21 mouse cellular contexts compared by ENCODE assay signal in the genomic region with DNA sequence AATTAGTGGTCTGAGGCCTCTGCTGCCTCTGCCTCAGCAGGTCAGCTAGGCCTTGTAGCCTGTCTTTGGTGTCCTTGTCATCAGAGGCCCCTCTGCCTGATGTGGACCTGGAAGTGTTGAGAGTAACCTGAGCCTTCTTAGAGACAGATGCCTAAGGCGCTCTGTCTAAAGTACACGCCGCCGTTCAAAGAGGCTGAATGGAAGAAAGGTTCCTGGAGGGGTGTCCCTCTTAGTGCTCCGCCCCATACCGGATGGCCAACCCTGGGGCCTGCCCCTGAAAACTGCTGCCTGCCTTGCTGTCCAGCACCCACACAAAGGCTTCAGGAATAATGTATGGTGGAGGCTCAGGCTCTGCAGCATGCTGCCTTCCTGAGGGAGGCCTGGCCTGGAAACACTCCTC. TPM values are rescaled to one million over a fixed set of nuclear protein-coding genes. Genes with fewer than 3 reads are reported as not detected.
A peak's percentile ranks its signal among the peaks of the same experiment; 100 is the strongest.
DNase-seq lines count a peak whose midpoint lies in the region; ATAC-seq and TF ChIP-seq lines count a peak whose summit lies in the region.
"Had no signal": no experiment of that assay in that cellular context is flagged by ENCODE, and none has a peak within 500 bp of the region (broad histone marks: within the 10 kb centered on the region; RNA-seq: fewer than 3 reads in every experiment).

No protein-coding gene starts in this region.

- peak; percentile 63 for ATAC-seq in kidney, embryonic 14.5 days (ENCODE audit: low FRiP score, low TSS enrichment)
- ATAC-seq: CD4-positive, CD25-positive, alpha-beta regulatory T cell, adult 4 months; forebrain, postnatal 0 days had no signal

- no peak overlapping the region for H3K4me2 ChIP-seq in kidney, embryonic 14.5 days (replicated peaks; ENCODE audit: low read depth, low read length)
- H3K4me2 ChIP-seq: heart, embryonic 15.5 days; liver, embryonic 13.5 days; midbrain, embryonic 12.5 days; stomach, embryonic 15.5 days had no signal

- no peaks in the 10 kb centered on the region for H3K9me3 ChIP-seq in kidney, embryonic 14.5 days (ENCODE audit: control insufficient read depth, low read length)
- no peaks in the 10 kb centered on the region for H3K9me3 ChIP-seq in ES-Bruce4 (replicated peaks; ENCODE audit: control insufficient read depth, insufficient read depth, low read length, poor library complexity, severe bottlenecking)
- no peaks in the 10 kb centered on the region for H3K9me3 ChIP-seq in embryonic facial prominence, embryonic 10.5 days
- H3K9me3 ChIP-seq: heart, embryonic 15.5 days; liver, embryonic 13.5 days; midbrain, embryonic 12.5 days; stomach, embryonic 15.5 days had no signal

- peak overlapping the region; percentile 25 for H3K27ac ChIP-seq in kidney, embryonic 14.5 days (ENCODE audit: low read depth, low read length)
- H3K27ac ChIP-seq in ES-Bruce4 (ENCODE audit: insufficient read depth, low read length) = peak overlapping the region; percentile 42
- peak overlapping the region; percentile 60 for H3K27ac ChIP-seq in embryonic facial prominence, embryonic 10.5 days (replicated peaks)
- H3K27ac ChIP-seq: heart, embryonic 15.5 days; liver, embryonic 13.5 days; midbrain, embryonic 12.5 days; stomach, embryonic 15.5 days had no signal

- TF ChIP-seq POLR2A in ES-Bruce4 (IDR thresholded peaks at IDR 0.05; ENCODE audit: insufficient read depth, low read length) = no peak

- no peak for TF ChIP-seq CTCF in ES-Bruce4 (IDR thresholded peaks at IDR 0.05; ENCODE audit: low read depth, low read length)

- no peak overlapping the region for H3K4me3 ChIP-seq in kidney, embryonic 14.5 days (ENCODE audit: low read length)
- H3K4me3 ChIP-seq in ES-Bruce4 (ENCODE audit: low read depth, low read length) = no peak overlapping the region
- no peak overlapping the region for H3K4me3 ChIP-seq in embryonic facial prominence, embryonic 10.5 days
- H3K4me3 ChIP-seq: heart, embryonic 15.5 days; liver, embryonic 13.5 days; midbrain, embryonic 12.5 days; stomach, embryonic 15.5 days had no signal

- 0 out of 2 replicates have a peak, but pooled peaks cover 6% of the 10 kb centered on the region for H3K4me1 ChIP-seq in kidney, embryonic 14.5 days (ENCODE audit: control insufficient read depth, insufficient read depth, low read length)
- peaks cover 14% of the 10 kb centered on the region for H3K4me1 ChIP-seq in ES-Bruce4 (ENCODE audit: control insufficient read depth, insufficient read depth, low read length)
- peaks cover 54% of the 10 kb centered on the region for H3K4me1 ChIP-seq in embryonic facial prominence, embryonic 10.5 days
- H3K4me1 ChIP-seq: heart, embryonic 15.5 days had no signal

- WGBS in kidney, embryonic 14.5 days = 33% methylated on average over 6 of the region's 6 CpGs
- 48% methylated on average over 6 of the region's 6 CpGs for WGBS in embryonic facial prominence, embryonic 10.5 days

- H3K9ac ChIP-seq in kidney, embryonic 14.5 days (ENCODE audit: low read depth, low read length) = no peak overlapping the region
- no peak overlapping the region for H3K9ac ChIP-seq in ES-Bruce4 (ENCODE audit: low read depth, poor library complexity, severe bottlenecking)
- H3K9ac ChIP-seq: forebrain, postnatal 0 days; heart, embryonic 15.5 days; liver, embryonic 13.5 days; midbrain, embryonic 12.5 days; stomach, embryonic 15.5 days had no signal

- 0 out of 2 replicates have a peak, but pooled peaks have one; percentile 63 for TF ChIP-seq EP300 in ES-Bruce4 (IDR thresholded peaks at IDR 0.05; ENCODE audit: insufficient read depth, low read depth, low read length)

- peaks cover 62% of the 10 kb centered on the region for H3K36me3 ChIP-seq in kidney, embryonic 14.5 days (ENCODE audit: control insufficient read depth, insufficient read depth, low read length)
- H3K36me3 ChIP-seq in ES-Bruce4 (ENCODE audit: control insufficient read depth, insufficient read depth, low read length, poor library complexity, severe bottlenecking) = peaks cover 14% of the 10 kb centered on the region
- H3K36me3 ChIP-seq in embryonic facial prominence, embryonic 10.5 days (replicated peaks) = peaks cover 88% of the 10 kb centered on the region

- DNase-seq in embryo, embryonic 10 days (ENCODE audit: low spot score) = peak; percentile 53
- no peak for DNase-seq in embryo, embryonic 11 days
- no peak for DNase-seq in kidney, adult 8-10 months
- peak; percentile 53 for DNase-seq in embryonic facial prominence, embryonic 10.5 days (ENCODE audit: low spot score)
- DNase-seq in lung, postnatal 14 days = no peak
- no peak for DNase-seq in urinary bladder, postnatal 25 days (ENCODE audit: low spot score)
- DNase-seq: adrenal gland, postnatal 10 days; cerebellum, adult 8-10 months; heart, postnatal 36 days; kidney, adult 9 months; layer of hippocampus, postnatal 36 days; liver, embryonic 13.5 days; lung, adult 2 months; thymus, postnatal 36 days had no signal

- H3K27me3 ChIP-seq in kidney, embryonic 14.5 days (ENCODE audit: control insufficient read depth, insufficient read depth, low read length) = no peaks in the 10 kb centered on the region
- no peaks in the 10 kb centered on the region for H3K27me3 ChIP-seq in ES-Bruce4 (ENCODE audit: control insufficient read depth, insufficient read depth, low read length, poor library complexity, severe bottlenecking)
- H3K27me3 ChIP-seq in embryonic facial prominence, embryonic 10.5 days (replicated peaks; ENCODE audit: low read depth, poor library complexity, severe bottlenecking) = no peaks in the 10 kb centered on the region
- H3K27me3 ChIP-seq: heart, embryonic 15.5 days; liver, embryonic 13.5 days; midbrain, embryonic 12.5 days; stomach, embryonic 15.5 days had no signal

RNA-seq across cellular contexts. Expression of a gene that starts 12.7 kb away (rescaled TPM):
- 23.1 and 34.4 TPM in 2 replicates for polyA plus RNA-seq in kidney, embryonic 14.5 days (2014; fragmentation: Nextera tagmentation; extraction: Ambion mirVana)
- 53.7 and 60.3 TPM in 2 replicates for polyA plus RNA-seq in ES-Bruce4 (2011; ENCODE audit: insufficient read depth, insufficient read length, low read depth, missing spikeins)
- polyA plus RNA-seq in embryonic facial prominence, embryonic 10.5 days (2016; fragmentation: Nextera tagmentation; extraction: Ambion mirVana) = 56.0 and 56.8 TPM in 2 replicates

RNA-seq across cellular contexts. Expression of a gene that starts 18.3 kb away (rescaled TPM):
- 1.5 and 2.0 TPM in 2 replicates for polyA plus RNA-seq in kidney, embryonic 14.5 days (2014; fragmentation: Nextera tagmentation; extraction: Ambion mirVana)
- polyA plus RNA-seq in ES-Bruce4 (2011; ENCODE audit: insufficient read depth, insufficient read length, low read depth, missing spikeins) = not detected in 2 replicates
- polyA plus RNA-seq in embryonic facial prominence, embryonic 10.5 days (2016; fragmentation: Nextera tagmentation; extraction: Ambion mirVana) = 1.9 and 2.8 TPM in 2 replicates
- polyA plus RNA-seq: CD4-positive, CD25-positive, alpha-beta regulatory T cell, adult 4 months had no signal

Comparison
In these comparisons a context has a peak if more than half of its experiments do, and no peak if none do; other contexts are left out.
1. DNase-seq: peak in embryo, embryonic 10 days (single experiment) and embryonic facial prominence, embryonic 10.5 days (single experiment); none in embryo, embryonic 11 days (single experiment), kidney, adult 8-10 months (0 of 2), lung, postnatal 14 days (single experiment) and urinary bladder, postnatal 25 days (single experiment).
2. Peak in every context shown above with its lines, with median percentiles within 50 percentile points of each other: H3K27ac ChIP-seq.